Mouse (Mus musculus) embryonic facial prominence, embryonic 10.5 days (tissue): ENCODE data around the gene Kcnk10. TPM values are rescaled to one million over a fixed set of nuclear protein-coding genes. Genes with fewer than 3 reads are reported as not detected.

Source experiments
- DNase-seq: peaks from one replicate; pipeline ENCODE4 v3.0.0-alpha.2; 2017; ENCODE audit warnings: low spot score
- H3K27ac ChIP-seq: fragments of 300-500 bp; sonication (generic); replicated peaks from 2 replicates; pipeline ENCODE4 v1.5.1; 2016; ENCODE audit warnings: mild to moderate bottlenecking
- H3K27me3 ChIP-seq: fragments of 300-500 bp; sonication (generic); replicated peaks from 2 replicates; pipeline ENCODE4 v1.6.1; 2016; ENCODE audit warnings: low read depth, mild to moderate bottlenecking; ENCODE audit not compliant: poor library complexity, severe bottlenecking
- H3K36me3 ChIP-seq: fragments of 300-500 bp; sonication (generic); replicated peaks from 2 replicates; pipeline ENCODE4 v1.6.1; 2016; ENCODE audit warnings: mild to moderate bottlenecking, moderate library complexity
- H3K4me1 ChIP-seq: fragments of 300-500 bp; sonication (generic); 2 replicates; pipeline ENCODE4 v1.6.1; 2016
- H3K4me3 ChIP-seq: fragments of 300-500 bp; sonication (generic); 2 replicates; pipeline ENCODE4 v1.5.1; 2016; ENCODE audit warnings: mild to moderate bottlenecking, moderate library complexity
- H3K9me3 ChIP-seq: fragments of 300-500 bp; sonication (generic); 2 replicates; pipeline ENCODE4 v1.6.1; 2016; ENCODE audit warnings: mild to moderate bottlenecking
- WGBS: fragments of 180-500 bp; shearing (Covaris S2); methylation state at CpG from one replicate; pipeline ENCODE4 v1.1.7; 2016; 5-methylcytosine and 5-hydroxymethylcytosine counted together
- polyA plus RNA-seq: library from polyadenylated mRNA; unstranded; fragments of >200 nt; fragmentation: Nextera tagmentation; extraction: Ambion mirVana; gene quantifications from 2 replicates; pipeline ENCODE4 v1.2.1, GENCODE M21; 2016

Gene Kcnk10
- polyA plus RNA-seq, 1 experiment from 2014 or later, result 4.3 TPM

- 65% methylated on average over 2 of the region's 2 CpGs for WGBS
- no peaks in the 10 kb centered on the region; the same call in 1 of the 2 replicates for H3K27me3 ChIP-seq
Measured at GRCm38 (mm10) chr12:98409580-98409979, 168.5 kb downstream of the Kcnk10 start.

GRCm38 (mm10) chr12:98406598-98406997, 171.5 kb downstream of the Kcnk10 start:
- Histone ChIP-seq H3K4me1 (peaks cover 8% of the 10 kb centered on the region), H3K27me3 (no peaks in the 10 kb centered on the region; the same call in 1 of the 2 replicates), H3K4me3 (no peak overlapping the region), H3K9me3 (no peaks in the 10 kb centered on the region), H3K27ac (no peak overlapping the region), H3K36me3 (no peaks in the 10 kb centered on the region)
- DNase-seq, result no peak
- WGBS, result 24% methylated on average over 1 of the region's 1 CpGs

More at GRCm38 (mm10) chr12:98409580-98409979, 168.5 kb downstream of the Kcnk10 start:
- DNase-seq, result no peak
- no peaks in the 10 kb centered on the region for H3K9me3 ChIP-seq
- peaks cover 8% of the 10 kb centered on the region for H3K4me1 ChIP-seq
- no peak overlapping the region for H3K27ac ChIP-seq
- no peaks in the 10 kb centered on the region for H3K36me3 ChIP-seq
- H3K4me3 ChIP-seq, result no peak overlapping the region

DNA sequence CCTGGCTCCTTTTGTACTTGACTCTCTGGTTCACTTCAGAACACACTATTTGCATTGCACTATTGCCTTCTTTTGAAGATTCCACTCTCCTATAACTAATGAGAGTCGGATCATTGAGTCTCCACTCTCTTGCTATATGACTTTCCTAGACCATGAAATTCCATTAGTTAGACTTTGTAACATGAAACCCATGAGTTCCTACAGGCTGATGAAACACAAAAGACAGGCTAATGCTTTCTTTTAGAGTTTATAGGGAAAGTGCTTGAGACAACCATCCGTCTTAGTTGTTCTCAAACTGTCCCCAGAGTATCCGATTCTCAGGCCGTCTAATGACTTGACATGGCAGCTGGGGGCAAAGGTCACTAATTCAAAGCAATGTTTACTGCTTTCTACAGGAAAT, 172.0 kb downstream of the Kcnk10 start:
- peak; percentile 21 for DNase-seq
- H3K4me3 ChIP-seq, result no peak overlapping the region
- 10% methylated on average over 4 of the region's 4 CpGs for WGBS
- no peaks in the 10 kb centered on the region; the same call in 1 of the 2 replicates for H3K27me3 ChIP-seq
- H3K4me1 ChIP-seq, result peaks cover 8% of the 10 kb centered on the region
- H3K9me3 ChIP-seq, result no peaks in the 10 kb centered on the region
- H3K36me3 ChIP-seq, result no peaks in the 10 kb centered on the region
- H3K27ac ChIP-seq, result no peak overlapping the region

DNA sequence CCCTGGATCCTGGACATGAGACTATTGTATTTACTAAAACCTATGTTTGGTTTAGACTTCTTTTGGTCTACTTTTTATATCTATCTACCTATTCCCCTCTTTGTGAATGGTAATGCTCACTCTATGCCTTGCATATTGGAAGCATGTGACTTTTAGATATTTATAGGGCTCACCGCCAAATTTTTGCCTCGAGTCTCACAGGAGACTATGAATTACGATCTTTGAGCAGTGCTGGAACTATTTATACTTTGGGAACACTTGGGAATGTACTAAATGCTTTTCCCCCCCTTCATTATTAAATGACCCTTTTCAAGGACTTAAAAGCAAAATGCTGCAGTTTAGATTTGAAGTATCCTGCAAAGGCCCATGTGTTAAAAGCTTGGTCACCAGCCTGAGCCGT, 181.5 kb downstream of the Kcnk10 start:
- DNase-seq, result no peak
- Histone ChIP-seq H3K27me3 (no peaks in the 10 kb centered on the region), H3K9me3 (no peaks in the 10 kb centered on the region), H3K4me3 (no peak overlapping the region), H3K27ac (no peak overlapping the region), H3K36me3 (no peaks in the 10 kb centered on the region), H3K4me1 (no peaks in the 10 kb centered on the region)
- 86% methylated on average over 4 of the region's 4 CpGs for WGBS

DNA sequence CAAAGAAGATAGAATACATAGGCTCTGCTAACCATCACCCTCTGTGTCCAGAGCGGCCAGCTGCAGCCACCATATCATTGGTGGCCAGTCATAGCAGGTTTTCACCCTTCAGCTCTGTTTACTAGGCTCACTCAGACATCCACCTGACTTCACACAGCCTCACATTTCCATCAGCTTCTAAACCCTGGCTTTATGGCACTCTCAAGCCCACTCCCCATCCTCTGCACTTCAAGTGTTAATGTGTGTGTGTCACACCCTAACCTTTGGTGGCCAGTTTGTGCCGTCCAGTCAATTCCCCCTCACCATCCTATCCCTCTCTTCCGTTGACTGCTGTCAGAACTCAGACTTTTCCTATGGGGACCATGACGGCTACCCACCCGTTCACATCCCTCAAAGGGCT, 184.0 kb downstream of the Kcnk10 start:
- H3K9me3 ChIP-seq, result no peaks in the 10 kb centered on the region
- no peaks in the 10 kb centered on the region for H3K4me1 ChIP-seq
- WGBS, result 88% methylated on average over 5 of the region's 5 CpGs
- no peaks in the 10 kb centered on the region for H3K27me3 ChIP-seq
- no peak overlapping the region for H3K27ac ChIP-seq
- H3K4me3 ChIP-seq, result no peak overlapping the region
- no peaks in the 10 kb centered on the region for H3K36me3 ChIP-seq
- no peak for DNase-seq

DNA sequence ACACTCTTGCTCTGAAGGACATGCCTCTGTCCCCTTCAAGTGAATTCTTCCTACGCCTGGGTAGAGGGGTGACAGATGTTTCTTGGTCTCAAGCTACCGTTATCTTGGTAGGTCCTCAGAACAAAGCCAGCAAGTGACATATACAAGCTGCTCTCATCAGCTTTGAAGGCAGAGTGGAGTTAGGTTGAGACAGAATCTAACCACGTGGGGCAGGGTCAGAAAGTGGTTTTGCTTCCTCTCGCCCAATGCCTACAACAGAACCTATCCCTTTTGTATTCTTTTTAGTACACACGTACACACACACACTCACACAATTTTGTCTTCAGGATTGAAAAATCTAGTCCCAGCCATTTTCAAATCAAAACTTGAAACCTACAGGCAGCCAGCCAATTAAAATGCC, 186.8 kb downstream of the Kcnk10 start:
- no peaks in the 10 kb centered on the region for H3K9me3 ChIP-seq
- H3K4me1 ChIP-seq, result no peaks in the 10 kb centered on the region
- H3K27ac ChIP-seq, result no peak overlapping the region
- H3K4me3 ChIP-seq, result no peak overlapping the region
- WGBS, result 86% methylated on average over 5 of the region's 5 CpGs
- DNase-seq, result no peak
- no peaks in the 10 kb centered on the region for H3K27me3 ChIP-seq
- no peaks in the 10 kb centered on the region for H3K36me3 ChIP-seq

DNA sequence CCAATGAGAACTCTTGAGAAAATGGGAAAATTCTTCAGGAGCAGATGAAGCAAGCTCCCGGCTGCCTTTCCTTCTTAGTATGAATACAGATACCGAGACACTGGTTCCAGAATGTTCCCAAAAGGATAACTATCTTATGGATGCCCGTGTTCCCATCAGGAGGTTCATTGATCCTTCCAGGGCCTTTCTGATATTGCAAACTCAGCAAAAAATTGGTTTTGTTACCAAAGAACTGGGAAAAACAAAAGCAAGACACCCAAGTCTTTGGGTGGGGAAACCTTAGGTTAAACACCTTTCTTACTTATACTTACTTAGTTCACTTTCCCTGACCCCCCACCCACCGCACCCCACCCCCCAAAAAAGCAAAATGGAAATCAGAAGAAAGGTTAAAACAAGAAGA, 188.5 kb downstream of the Kcnk10 start:
- no peaks in the 10 kb centered on the region for H3K36me3 ChIP-seq
- H3K4me3 ChIP-seq, result no peak overlapping the region
- no peaks in the 10 kb centered on the region for H3K9me3 ChIP-seq
- no peaks in the 10 kb centered on the region for H3K4me1 ChIP-seq
- no peak for DNase-seq
- no peak overlapping the region for H3K27ac ChIP-seq
- H3K27me3 ChIP-seq, result no peaks in the 10 kb centered on the region
- 89% methylated on average over 4 of the region's 4 CpGs for WGBS

Other genes starting within 250 kb of the Kcnk10 start
- gene Spata7, start 49.8 kb upstream of the Kcnk10 start, polyA plus RNA-seq, result 21.7 and 22.1 TPM in 2 replicates
- gene Ptpn21, start 159.1 kb upstream of the Kcnk10 start, polyA plus RNA-seq, result 5.0 and 5.1 TPM in 2 replicates
- 130 and 131 TPM in 2 replicates for gene Zc3h14, start 168.7 kb upstream of the Kcnk10 start, polyA plus RNA-seq